Mouse (Mus musculus): ENCODE results near the gene Cyth1. TPM values are rescaled to one million over a fixed set of nuclear protein-coding genes. Genes with fewer than 3 reads are reported as not detected.
A peak's percentile ranks its signal among the peaks of the same experiment; 100 is the strongest.

The Cyth1 gene
- polyA plus RNA-seq (2015; fragmentation: Nextera tagmentation; extraction: Ambion mirVana): 16.1 and 16.2 TPM in 2 replicates

- Histone ChIP-seq H3K4me1 (peaks cover 27% of the 10 kb centered on the region), H3K27ac (peak within 1 kb of the TSS; percentile 85), H3K9ac (peak within 1 kb of the TSS; percentile 77), H3K4me3 (peak within 1 kb of the TSS; percentile 84), H3K27me3 (no peaks in the 10 kb centered on the region), H3K36me3 (no peaks in the 10 kb centered on the region), H3K9me3 (no peaks in the 10 kb centered on the region), H3K4me2 (peak within 1 kb of the TSS; percentile 77)
- ATAC-seq (ENCODE audit: insufficient number of reproducible peaks, low FRiP score, low TSS enrichment, low read depth): peak; percentile 95
- under 1% methylated on average over 85 of the region's 86 CpGs for WGBS
These were observed at the start of gene Cyth1 for GRCm38 (mm10) chr11:118248150-118249011. Gene Cyth1 (minus strand): TSS chr11:118248592.

- Histone ChIP-seq H3K4me1 (no peaks in the 10 kb centered on the region), H3K9me3 (no peaks in the 10 kb centered on the region), H3K27me3 (no peaks in the 10 kb centered on the region), H3K4me2 (no peak overlapping the region), H3K36me3 (peaks cover 32% of the 10 kb centered on the region), H3K9ac (no peak overlapping the region), H3K27ac (no peak overlapping the region), H3K4me3 (no peak overlapping the region)
- 85% methylated on average over 3 of the region's 3 CpGs for WGBS
- ATAC-seq (ENCODE audit: insufficient number of reproducible peaks, low FRiP score, low TSS enrichment, low read depth): no peak
These were observed 49.6 kb upstream of the Cyth1 start for GRCm38 (mm10) chr11:118297967-118298366.

- ATAC-seq (ENCODE audit: insufficient number of reproducible peaks, low FRiP score, low TSS enrichment, low read depth): no peak
- 78% methylated on average over 2 of the region's 2 CpGs for WGBS
- Histone ChIP-seq H3K36me3 (peaks cover 3% of the 10 kb centered on the region), H3K4me3 (no peak overlapping the region), H3K4me2 (no peak overlapping the region), H3K9ac (no peak overlapping the region), H3K27ac (no peak overlapping the region), H3K4me1 (peaks cover 4% of the 10 kb centered on the region; the same call in 1 of the 2 replicates), H3K9me3 (no peaks in the 10 kb centered on the region), H3K27me3 (no peaks in the 10 kb centered on the region)
These were observed 46.6 kb upstream of the Cyth1 start for GRCm38 (mm10) chr11:118295026-118295425.

DNA sequence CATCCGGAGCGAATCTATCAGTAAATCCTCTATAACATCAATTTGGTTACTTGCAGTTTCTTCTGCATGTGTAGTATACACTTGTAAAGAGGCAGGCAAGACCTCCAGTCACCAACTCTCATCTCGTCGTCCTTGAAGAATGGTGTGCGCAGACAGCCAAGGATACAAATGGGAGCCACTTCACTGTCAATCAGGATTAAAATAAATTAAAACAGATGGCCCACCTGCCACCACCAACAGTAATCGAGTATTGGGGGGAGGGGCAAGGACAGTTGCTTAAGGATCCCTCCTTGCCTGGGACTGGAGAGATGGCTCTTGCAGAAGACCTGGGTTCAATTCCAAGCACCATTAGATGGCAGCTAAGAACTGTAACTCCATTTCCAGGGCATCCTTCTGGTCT is 44.3 kb upstream of the Cyth1 start:
- H3K27me3 ChIP-seq: no peaks in the 10 kb centered on the region
- ATAC-seq (ENCODE audit: insufficient number of reproducible peaks, low FRiP score, low TSS enrichment, low read depth): no peak
- H3K27ac ChIP-seq: no peak overlapping the region
- H3K9me3 ChIP-seq: no peaks in the 10 kb centered on the region
- H3K4me3 ChIP-seq: no peak overlapping the region
- WGBS: 64% methylated on average over 6 of the region's 6 CpGs
- no peak overlapping the region for H3K4me2 ChIP-seq
- peaks cover 14% of the 10 kb centered on the region for H3K4me1 ChIP-seq
- H3K36me3 ChIP-seq: peaks cover 5% of the 10 kb centered on the region; the same call in 1 of the 2 replicates
- no peak overlapping the region for H3K9ac ChIP-seq

DNA sequence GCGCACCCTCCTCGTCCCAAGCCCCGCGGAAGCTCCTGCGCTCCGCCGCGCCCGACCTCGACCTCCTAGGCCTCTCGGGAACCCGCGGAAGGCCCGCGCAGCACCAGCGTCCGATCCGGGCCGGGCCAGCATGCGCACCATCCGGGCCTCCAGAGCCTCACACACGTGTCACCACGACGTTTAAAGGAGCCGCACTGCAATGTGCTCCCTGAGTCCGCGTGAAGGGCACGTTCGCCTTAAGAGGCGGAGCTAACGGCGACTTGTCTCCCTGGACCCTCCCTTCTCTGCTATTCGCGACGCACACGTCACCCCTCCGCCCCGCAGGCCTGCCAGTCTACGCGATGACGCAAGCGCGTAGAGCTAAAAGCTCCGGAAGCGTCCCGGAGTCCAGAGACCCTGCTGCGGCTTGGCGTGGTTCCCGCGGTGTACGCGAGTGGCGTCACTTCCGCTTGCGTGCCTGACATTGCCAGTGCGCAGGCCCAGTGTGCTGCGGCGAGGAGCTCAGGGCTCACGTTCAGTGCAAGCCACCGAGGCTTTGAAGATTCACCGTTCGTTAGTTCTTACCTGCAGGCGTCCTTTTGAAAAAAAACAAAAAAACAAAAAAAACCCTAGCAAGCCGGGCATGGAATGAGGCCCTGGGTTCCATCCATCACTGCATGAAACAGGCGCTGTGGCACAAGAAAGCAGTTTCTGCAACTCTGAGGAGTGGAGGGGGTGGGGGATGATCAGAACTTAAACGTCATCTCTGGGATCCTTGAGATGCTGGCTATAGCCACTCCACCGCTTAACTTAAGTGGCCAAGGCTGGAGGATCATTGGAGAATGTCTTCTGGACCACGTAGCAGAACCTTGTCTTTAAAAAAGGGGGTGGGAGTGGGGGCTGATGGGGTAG is 41.9 kb upstream of the Cyth1 start, which contains the start of gene Usp36:
Gene Usp36 (minus strand): TSS at position 246 of the 891 bp plus-strand sequence.
- Histone ChIP-seq H3K9me3 (no peaks in the 10 kb centered on the region), H3K36me3 (peaks cover 24% of the 10 kb centered on the region), H3K4me3 (peak within 1 kb of the TSS; percentile 92), H3K4me2 (peak within 1 kb of the TSS; percentile 79), H3K27me3 (no peaks in the 10 kb centered on the region), H3K9ac (peak within 1 kb of the TSS; percentile 93), H3K4me1 (peaks cover 14% of the 10 kb centered on the region), H3K27ac (peak within 1 kb of the TSS; percentile 91)
- ATAC-seq (ENCODE audit: insufficient number of reproducible peaks, low FRiP score, low TSS enrichment, low read depth): peak; percentile 97
- WGBS: under 1% methylated on average over 68 of the region's 68 CpGs

DNA sequence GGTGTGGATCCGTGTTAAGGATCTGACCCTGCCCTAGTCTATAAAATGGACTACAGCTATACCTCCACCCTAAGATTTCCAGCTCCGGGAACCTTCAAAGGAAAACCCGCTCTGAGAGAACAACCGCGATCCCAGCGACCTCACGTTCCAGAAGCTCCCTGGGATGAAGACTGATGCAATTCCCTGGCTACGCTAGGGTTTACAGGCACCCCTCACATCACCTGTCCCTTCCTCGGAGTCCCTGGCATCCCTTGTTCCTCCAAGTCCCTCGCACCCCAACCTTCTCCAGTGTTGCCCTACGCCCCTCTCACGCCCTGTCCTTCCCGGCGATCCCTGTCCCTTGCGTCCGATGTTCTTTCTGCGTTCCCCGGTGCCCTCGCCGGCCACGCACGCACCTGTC is 41.2 kb upstream of the Cyth1 start:
- peaks cover 14% of the 10 kb centered on the region for H3K4me1 ChIP-seq

GRCm38 (mm10) chr11:118289037-118289511 is 40.7 kb upstream of the Cyth1 start:
- Histone ChIP-seq H3K4me2 (peak overlapping the region; percentile 79), H3K4me1 (peaks cover 14% of the 10 kb centered on the region), H3K27ac (peak overlapping the region; percentile 89; the same call in 1 of the 2 replicates), H3K9me3 (no peaks in the 10 kb centered on the region), H3K36me3 (peaks cover 36% of the 10 kb centered on the region), H3K4me3 (peak overlapping the region; percentile 92), H3K27me3 (no peaks in the 10 kb centered on the region), H3K9ac (peak overlapping the region; percentile 93)
- no peak for ATAC-seq (ENCODE audit: insufficient number of reproducible peaks, low FRiP score, low TSS enrichment, low read depth)
- WGBS: under 1% methylated on average over 16 of the region's 16 CpGs

More for the DNA sequence above, 41.2 kb upstream of the Cyth1 start:
- no peak for ATAC-seq (ENCODE audit: insufficient number of reproducible peaks, low FRiP score, low TSS enrichment, low read depth)
- peak overlapping the region; percentile 89 for H3K27ac ChIP-seq
- no peaks in the 10 kb centered on the region for H3K27me3 ChIP-seq
- H3K4me3 ChIP-seq: peak overlapping the region; percentile 92
- H3K36me3 ChIP-seq: peaks cover 31% of the 10 kb centered on the region
- H3K9me3 ChIP-seq: no peaks in the 10 kb centered on the region
- H3K9ac ChIP-seq: peak overlapping the region; percentile 93
- H3K4me2 ChIP-seq: peak overlapping the region; percentile 79
- 0% methylated on average over 22 of the region's 22 CpGs for WGBS

GRCm38 (mm10) chr11:118287573-118287972 is 39.2 kb upstream of the Cyth1 start:
- WGBS: 95% methylated on average over 9 of the region's 9 CpGs
- no peaks in the 10 kb centered on the region for H3K9me3 ChIP-seq
- ATAC-seq (ENCODE audit: insufficient number of reproducible peaks, low FRiP score, low TSS enrichment, low read depth): no peak
- peaks cover 14% of the 10 kb centered on the region for H3K4me1 ChIP-seq
- peaks cover 49% of the 10 kb centered on the region for H3K36me3 ChIP-seq
- no peak overlapping the region for H3K27ac ChIP-seq
- H3K9ac ChIP-seq: no peak overlapping the region
- H3K27me3 ChIP-seq: no peaks in the 10 kb centered on the region
- H3K4me3 ChIP-seq: no peak overlapping the region
- H3K4me2 ChIP-seq: no peak overlapping the region

- WGBS: 93% methylated on average over 9 of the region's 9 CpGs
- H3K4me1 ChIP-seq: peaks cover 14% of the 10 kb centered on the region
- H3K9ac ChIP-seq: no peak overlapping the region
- ATAC-seq (ENCODE audit: insufficient number of reproducible peaks, low FRiP score, low TSS enrichment, low read depth): no peak
- H3K27ac ChIP-seq: no peak overlapping the region
- H3K4me3 ChIP-seq: no peak overlapping the region
- peaks cover 61% of the 10 kb centered on the region for H3K36me3 ChIP-seq
- H3K4me2 ChIP-seq: no peak overlapping the region
- H3K9me3 ChIP-seq: no peaks in the 10 kb centered on the region
- no peaks in the 10 kb centered on the region for H3K27me3 ChIP-seq
These were observed 38.0 kb upstream of the Cyth1 start for GRCm38 (mm10) chr11:118286434-118286833.

GRCm38 (mm10) chr11:118285791-118286190 is 37.4 kb upstream of the Cyth1 start:
- H3K9ac ChIP-seq: no peak overlapping the region
- H3K36me3 ChIP-seq: peaks cover 67% of the 10 kb centered on the region
- H3K4me3 ChIP-seq: no peak overlapping the region
- no peak overlapping the region for H3K4me2 ChIP-seq
- no peaks in the 10 kb centered on the region for H3K27me3 ChIP-seq
- H3K27ac ChIP-seq: no peak overlapping the region
- H3K9me3 ChIP-seq: no peaks in the 10 kb centered on the region
- WGBS: 91% methylated on average over 13 of the region's 13 CpGs
- ATAC-seq (ENCODE audit: insufficient number of reproducible peaks, low FRiP score, low TSS enrichment, low read depth): no peak
- H3K4me1 ChIP-seq: peaks cover 13% of the 10 kb centered on the region

GRCm38 (mm10) chr11:118280218-118280617 is 31.8 kb upstream of the Cyth1 start:
- Histone ChIP-seq H3K9me3 (no peaks in the 10 kb centered on the region), H3K4me3 (no peak overlapping the region), H3K36me3 (peaks cover 98% of the 10 kb centered on the region), H3K9ac (no peak overlapping the region), H3K4me2 (no peak overlapping the region), H3K27me3 (no peaks in the 10 kb centered on the region), H3K27ac (no peak overlapping the region), H3K4me1 (no peaks in the 10 kb centered on the region)
- no peak for ATAC-seq (ENCODE audit: insufficient number of reproducible peaks, low FRiP score, low TSS enrichment, low read depth)
- WGBS: 87% methylated on average over 3 of the region's 3 CpGs
